Mouse (Mus musculus) G1E (cell line): ENCODE results near the gene Efcab8. TPM values are rescaled to one million over a fixed set of nuclear protein-coding genes. Genes with fewer than 3 reads are reported as not detected.

Experiments
- ATAC-seq: 2 replicates; pipeline ENCODE4 v1.8.0; 2016; ENCODE audit warnings: mild to moderate bottlenecking; ENCODE audit not compliant: insufficient number of reproducible peaks, poor library complexity, low FRiP score, severe bottlenecking; ENCODE audit errors: extremely low read depth
- DNase-seq: peaks from one replicate; pipeline ENCODE4 v3.0.0; 2012; ENCODE audit warnings: low spot score
- H3K27me3 ChIP-seq: 2 replicates; pipeline ENCODE4 v1.6.1; 2012; ENCODE audit warnings: mild to moderate bottlenecking, low read length, inconsistent platforms; ENCODE audit not compliant: insufficient read depth
- H3K36me3 ChIP-seq: replicated peaks from 2 replicates; pipeline ENCODE3; 2012; ENCODE audit warnings: mild to moderate bottlenecking, inconsistent platforms
- H3K4me1 ChIP-seq: 2 replicates; pipeline ENCODE4 v1.6.1; 2012; ENCODE audit warnings: low read depth, low read length, inconsistent platforms, mixed read lengths; ENCODE audit not compliant: insufficient read depth
- H3K4me3 ChIP-seq: 2 replicates; pipeline ENCODE4 v1.5.1; 2012; ENCODE audit warnings: low read depth, mild to moderate bottlenecking, inconsistent platforms, low read length, moderate library complexity, mixed read lengths
- H3K9me3 ChIP-seq: replicated peaks from 2 replicates; pipeline ENCODE4 v1.6.1; 2012; ENCODE audit warnings: inconsistent platforms
- CTCF ChIP-seq: IDR thresholded peaks from 2 replicates; pipeline ENCODE4 v1.5.1; 2012; ENCODE audit warnings: low read depth, low read length, inconsistent platforms, mixed read lengths
- GATA1 ChIP-seq: IDR thresholded peaks from 2 replicates; pipeline ENCODE4 v1.6.1; 2012; ENCODE audit warnings: borderline replicate concordance, low read length, inconsistent platforms, mixed read lengths
- GATA2 ChIP-seq: IDR thresholded peaks from 2 replicates; pipeline ENCODE4 v1.6.1; 2012; ENCODE audit warnings: low read depth, low read length, inconsistent platforms, borderline replicate concordance
- POLR2AphosphoS5 ChIP-seq: IDR thresholded peaks from 2 replicates; pipeline ENCODE4 v1.6.1; 2012; ENCODE audit warnings: low read depth, low read length, inconsistent platforms; ENCODE audit not compliant: insufficient replicate concordance
- TAL1 ChIP-seq: conservative IDR thresholded peaks from 2 replicates; pipeline ENCODE4 v1.6.1; 2012; ENCODE audit warnings: low read depth, low read length, inconsistent platforms, mixed read lengths
- polyA plus RNA-seq: library from polyadenylated mRNA; stranded (reverse); fragments of >175 nt; gene quantifications from 2 replicates; pipeline ENCODE4 v1.2.3, GENCODE M21; 2012
- total RNA-seq, 2 experiments: library from RNA; stranded (forward) in 1 of 2; stranded (reverse) in 1 of 2; fragments of 200-1000 nt in 1 of 2; fragments of >200 nt in 1 of 2; fragmentation: Nextera tagmentation in 1 of 2; gene quantifications; 2 replicates each; pipeline ENCODE4 v1.2.3; 2014 to 2017

Gene Efcab8
- total and polyA plus RNA-seq, 3 experiments = 0.44 TPM; not detected in 2

DNA sequence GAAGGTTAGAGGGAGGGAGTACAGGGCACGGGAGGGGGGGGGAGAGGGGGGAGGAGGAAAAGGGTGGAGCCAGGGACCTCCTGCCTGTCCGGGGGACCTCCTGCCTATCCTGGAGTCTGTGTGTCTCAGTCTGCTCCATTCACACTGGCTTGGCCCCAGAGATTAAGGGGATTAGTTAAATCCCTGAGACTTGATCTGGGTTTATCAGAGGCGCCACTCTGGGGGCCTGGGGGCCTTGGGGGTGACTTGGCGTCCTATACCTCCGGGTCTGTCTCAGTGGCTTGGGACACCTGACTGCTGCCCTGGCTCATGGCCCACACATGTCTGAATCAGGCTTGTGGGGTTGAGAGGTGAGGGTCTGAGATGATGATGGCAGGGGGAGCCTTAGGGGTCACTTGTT is 73.8 kb downstream of the Efcab8 start:
- DNase-seq = no peak
- Histone ChIP-seq H3K4me1 (no peaks in the 10 kb centered on the region), H3K9me3 (peaks cover 4% of the 10 kb centered on the region; the same call in 1 of the 2 replicates), H3K36me3 (no peaks in the 10 kb centered on the region), H3K4me3 (no peak overlapping the region), H3K27me3 (peaks cover 22% of the 10 kb centered on the region)
- no peak for TF ChIP-seq TAL1
- no peak for TF ChIP-seq GATA2
- TF ChIP-seq GATA1 = no peak
- TF ChIP-seq POLR2AphosphoS5 = no peak
- TF ChIP-seq CTCF = no peak
- no peak for ATAC-seq

DNA sequence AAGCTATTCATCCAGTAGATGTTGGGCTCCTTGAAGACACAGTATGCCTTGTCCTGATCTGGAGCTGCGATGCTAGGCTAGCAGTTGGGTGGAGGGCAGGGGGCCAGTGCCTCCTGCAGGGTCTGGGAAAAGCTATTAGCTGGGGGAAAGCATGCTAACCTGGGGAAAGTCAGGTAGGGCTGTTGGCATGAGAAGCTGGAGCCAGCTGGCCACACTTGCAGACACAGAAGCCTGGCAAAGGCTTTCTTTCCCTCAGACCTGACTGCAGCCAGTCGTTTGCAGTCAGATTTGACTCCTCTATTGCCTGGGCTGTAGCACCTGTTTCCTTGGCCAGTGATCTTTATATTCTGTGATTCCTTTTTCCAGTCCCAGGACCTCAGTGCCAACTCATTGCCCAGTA is 79.8 kb downstream of the Efcab8 start:
- peaks cover 11% of the 10 kb centered on the region for H3K27me3 ChIP-seq
- H3K9me3 ChIP-seq = no peaks in the 10 kb centered on the region
- TF ChIP-seq TAL1 (no peak), GATA1 (no peak), POLR2AphosphoS5 (no peak), GATA2 (no peak), CTCF (no peak)
- no peak for DNase-seq
- no peaks in the 10 kb centered on the region for H3K4me1 ChIP-seq
- ATAC-seq = no peak
- H3K36me3 ChIP-seq = no peaks in the 10 kb centered on the region
- no peak overlapping the region for H3K4me3 ChIP-seq

DNA sequence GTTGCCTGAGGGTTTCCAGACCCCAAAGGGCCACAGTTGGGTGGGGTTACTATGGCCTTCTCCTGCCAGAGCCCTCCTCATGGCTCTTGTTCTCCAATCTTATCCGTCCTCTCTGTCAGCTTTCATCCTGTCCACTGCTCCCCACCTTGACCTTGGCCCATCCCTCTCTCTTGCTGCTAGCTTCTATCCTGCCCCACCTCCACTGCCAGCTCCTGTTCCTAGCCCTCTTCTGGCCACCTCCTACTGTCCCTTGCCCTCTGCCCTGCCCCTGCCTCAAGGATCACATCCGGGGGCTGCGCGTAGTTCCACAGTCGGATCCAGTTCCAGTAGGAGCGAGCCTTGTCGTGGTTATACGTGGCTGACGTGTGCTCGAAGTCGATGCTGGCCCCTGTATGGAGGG is 80.6 kb downstream of the Efcab8 start:
- H3K36me3 ChIP-seq = no peaks in the 10 kb centered on the region
- TF ChIP-seq CTCF (no peak), GATA2 (no peak), GATA1 (no peak), TAL1 (no peak), POLR2AphosphoS5 (no peak)
- DNase-seq = no peak
- no peak overlapping the region for H3K4me3 ChIP-seq
- no peak for ATAC-seq
- no peaks in the 10 kb centered on the region for H3K9me3 ChIP-seq
- H3K4me1 ChIP-seq = no peaks in the 10 kb centered on the region
- H3K27me3 ChIP-seq = peaks cover 8% of the 10 kb centered on the region

DNA sequence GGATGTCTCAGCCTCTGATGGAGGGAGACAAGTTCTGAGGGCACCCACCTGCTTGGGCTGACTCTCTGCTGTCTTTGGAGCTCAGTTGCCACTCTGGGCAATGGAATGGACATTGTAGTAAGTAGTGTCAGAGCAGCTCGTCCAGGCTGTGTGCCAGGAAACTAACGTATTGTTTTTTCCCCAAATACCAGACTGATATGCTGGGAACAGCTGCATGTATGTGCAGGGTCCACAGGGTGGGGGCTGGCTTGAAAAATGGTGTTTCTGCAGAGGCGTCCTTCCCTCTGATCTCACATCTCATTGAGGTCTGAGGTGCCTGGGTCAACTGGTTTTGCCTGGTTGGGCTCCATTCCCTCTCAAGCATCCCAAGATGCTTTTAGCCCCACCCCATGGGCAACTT is 81.0 kb downstream of the Efcab8 start:
- DNase-seq = no peak
- Histone ChIP-seq H3K27me3 (peaks cover 8% of the 10 kb centered on the region), H3K9me3 (no peaks in the 10 kb centered on the region), H3K4me1 (no peaks in the 10 kb centered on the region), H3K4me3 (no peak overlapping the region), H3K36me3 (no peaks in the 10 kb centered on the region)
- TF ChIP-seq TAL1 (no peak), CTCF (no peak), GATA1 (no peak), POLR2AphosphoS5 (no peak), GATA2 (no peak)
- no peak for ATAC-seq

DNA sequence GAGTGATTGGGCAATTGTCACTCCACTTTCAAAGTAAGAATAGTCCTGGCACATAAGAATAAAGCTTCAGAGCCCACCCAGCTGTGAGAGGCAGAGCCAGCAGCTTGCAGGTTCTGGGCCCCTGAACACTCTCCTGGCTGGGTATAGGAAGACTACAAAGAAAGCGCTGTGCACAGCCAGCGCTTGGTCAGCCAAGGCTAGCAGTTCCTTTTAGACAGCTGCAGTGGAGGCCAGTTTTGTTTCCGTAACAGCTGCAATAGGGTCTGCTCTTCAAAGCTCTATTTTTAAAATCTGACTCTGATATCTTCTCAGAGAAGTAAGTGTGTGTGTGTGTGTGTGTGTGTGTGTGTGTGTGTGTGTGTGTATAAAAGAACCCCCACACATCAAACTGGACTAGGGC is 82.2 kb downstream of the Efcab8 start:
- TF ChIP-seq POLR2AphosphoS5 = no peak
- TF ChIP-seq TAL1 = no peak
- no peak for TF ChIP-seq GATA1
- TF ChIP-seq GATA2 = no peak
- TF ChIP-seq CTCF = no peak
- no peak overlapping the region for H3K4me3 ChIP-seq
- no peaks in the 10 kb centered on the region for H3K36me3 ChIP-seq
- DNase-seq (no peak), ATAC-seq (no peak)
- no peaks in the 10 kb centered on the region for H3K9me3 ChIP-seq
- no peaks in the 10 kb centered on the region for H3K4me1 ChIP-seq
- H3K27me3 ChIP-seq = peaks cover 4% of the 10 kb centered on the region; the same call in 1 of the 2 replicates

DNA sequence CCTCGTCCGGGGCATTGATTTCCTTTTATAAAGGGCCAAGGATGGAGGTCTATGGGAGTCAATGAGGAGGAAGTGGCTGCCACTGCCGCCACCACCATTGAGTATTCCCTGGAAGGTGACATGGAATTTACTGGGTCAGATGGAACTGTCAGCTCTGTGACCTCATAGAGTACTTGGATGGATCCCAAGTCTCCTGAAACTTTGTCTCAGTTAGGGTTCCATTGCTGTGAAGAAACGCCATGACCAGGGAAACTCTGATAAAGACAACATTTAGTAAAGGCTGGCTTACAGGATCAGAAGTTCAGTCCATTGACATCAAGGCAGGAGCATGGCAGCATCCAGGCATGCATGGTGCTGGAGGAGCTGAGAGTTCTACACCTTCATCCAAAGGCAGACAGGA is 91.3 kb downstream of the Efcab8 start, which contains the start of gene Sun5:
Sun5 (minus strand) TSS at position 101 of the 400 bp plus-strand sequence.
- Histone ChIP-seq H3K9me3 (no peaks in the 10 kb centered on the region), H3K4me1 (no peaks in the 10 kb centered on the region), H3K36me3 (no peaks in the 10 kb centered on the region), H3K4me3 (no peak within 1 kb of the TSS), H3K27me3 (peaks cover 2% of the 10 kb centered on the region; the same call in 1 of the 2 replicates)
- TF ChIP-seq GATA1 (no peak), GATA2 (no peak), TAL1 (no peak), POLR2AphosphoS5 (no peak), CTCF (no peak)
- ATAC-seq (no peak), DNase-seq (no peak)

DNA sequence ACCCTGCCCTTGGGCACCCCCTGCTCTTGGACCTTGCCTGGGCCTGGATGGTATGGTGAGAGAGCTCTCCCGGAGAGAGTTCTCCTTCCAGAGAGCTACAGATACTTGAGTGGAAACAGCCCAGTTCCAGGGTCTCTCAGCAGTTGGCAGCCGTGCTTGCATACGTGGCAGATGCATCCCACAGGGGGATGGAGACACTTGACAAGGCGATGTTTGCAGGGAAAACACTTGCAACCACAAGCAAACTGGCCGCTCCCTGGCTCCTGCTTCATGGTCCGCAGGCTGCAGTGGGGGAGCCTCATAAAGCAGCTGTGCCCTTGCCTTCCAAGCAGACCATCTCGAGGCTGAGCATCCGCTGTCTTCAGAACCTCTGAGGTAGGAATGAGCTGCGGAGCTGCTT is 95.0 kb downstream of the Efcab8 start, which contains the start of gene Bpifb2:
Bpifb2 (plus strand) TSS at position 301 of the 400 bp plus-strand sequence.
- no peak for DNase-seq
- ATAC-seq = no peak
- Histone ChIP-seq H3K36me3 (no peaks in the 10 kb centered on the region), H3K4me1 (no peaks in the 10 kb centered on the region), H3K9me3 (no peaks in the 10 kb centered on the region), H3K4me3 (no peak within 1 kb of the TSS), H3K27me3 (peaks cover 4% of the 10 kb centered on the region; the same call in 1 of the 2 replicates)
- TF ChIP-seq GATA1 (no peak), POLR2AphosphoS5 (no peak), CTCF (no peak), GATA2 (no peak), TAL1 (no peak)
